Mouse (Mus musculus) ES-E14 (cell line): ENCODE results near the gene Pbrm1. TPM values are rescaled to one million over a fixed set of nuclear protein-coding genes. Genes with fewer than 3 reads are reported as not detected.

ENCODE experiments used
- DNase-seq: peaks from one replicate; pipeline ENCODE4 v3.0.0-alpha.2; 2013; ENCODE audit warnings: low read depth, low spot score
- H3K27ac ChIP-seq: 2 replicates; pipeline ENCODE4 v1.5.1; 2012; ENCODE audit warnings: low read depth, mild to moderate bottlenecking, low read length, moderate library complexity, mixed read lengths; ENCODE audit not compliant: poor library complexity, insufficient read depth, severe bottlenecking
- H3K36me3 ChIP-seq: 2 replicates; pipeline ENCODE4 v1.6.1; 2012; ENCODE audit warnings: mild to moderate bottlenecking, low read length, moderate library complexity, mixed read lengths; ENCODE audit not compliant: control insufficient read depth, poor library complexity, insufficient read depth, severe bottlenecking
- H3K4me1 ChIP-seq, 2 experiments: fragments of 150-350 bp in 1 of 2; sonication (generic) in 1 of 2; 2 replicates each; pipeline ENCODE4 v1.6.1; 2012; ENCODE audit warnings: low read length in 2 of 2, mild to moderate bottlenecking in 1 of 2, mixed read lengths in 1 of 2; ENCODE audit not compliant: control insufficient read depth in 2 of 2, insufficient read depth in 2 of 2, poor library complexity in 1 of 2
- H3K4me3 ChIP-seq, 2 experiments: fragments of 150-350 bp in 1 of 2; sonication (generic) in 1 of 2; 2 replicates each; pipeline ENCODE4 v1.5.1; 2012; ENCODE audit warnings: low read length in 2 of 2, low read depth in 1 of 2, mild to moderate bottlenecking in 1 of 2, mixed read lengths in 1 of 2; ENCODE audit not compliant: insufficient read depth in 1 of 2, poor library complexity in 1 of 2, severe bottlenecking in 1 of 2
- H3K9ac ChIP-seq: 2 replicates; pipeline ENCODE4 v1.6.1; 2012; ENCODE audit warnings: low read depth, mild to moderate bottlenecking, low read length, mixed read lengths; ENCODE audit not compliant: poor library complexity, insufficient read depth, severe bottlenecking
- H3K9me3 ChIP-seq: fragments of 150-350 bp; sonication (generic); 2 replicates; pipeline ENCODE4 v1.6.1; 2012; ENCODE audit warnings: low read depth, mild to moderate bottlenecking, low read length; ENCODE audit not compliant: control insufficient read depth, insufficient read depth
- CHD2 ChIP-seq: IDR thresholded peaks from 2 replicates; pipeline ENCODE4 v1.6.1; 2014; ENCODE audit warnings: mild to moderate bottlenecking, low read depth, low read length, inconsistent platforms
- HCFC1 ChIP-seq: IDR thresholded peaks from 2 replicates; pipeline ENCODE4 v1.6.1; 2012; ENCODE audit warnings: low read length, inconsistent platforms, borderline replicate concordance; ENCODE audit not compliant: insufficient read depth
- MAFK ChIP-seq: IDR thresholded peaks from 2 replicates; pipeline ENCODE4 v1.6.1; 2014; ENCODE audit warnings: mild to moderate bottlenecking, low read depth, low read length, inconsistent platforms; ENCODE audit not compliant: insufficient read depth
- ZC3H11A ChIP-seq: IDR thresholded peaks from 2 replicates; pipeline ENCODE4 v1.6.1; 2012; ENCODE audit warnings: low read depth, mild to moderate bottlenecking, inconsistent platforms, low read length, borderline replicate concordance
- ZNF384 ChIP-seq: IDR thresholded peaks from 2 replicates; pipeline ENCODE4 v1.6.1; 2012; ENCODE audit warnings: low read depth, low read length, inconsistent platforms
- in situ Hi-C, 2 experiments: fragments of 600-800 bp; cut with MboI; formaldehyde crosslinking; loops; one replicate each; pipeline ENCODE4 v1.15.1; 2025; ENCODE audit warnings: low sequenced_read_pairs in 2 of 2, inconsistent platforms in 1 of 2; ENCODE audit not compliant: unreplicated experiment in 2 of 2
- total RNA-seq: library from RNA; depleted of rRNA; stranded (reverse); fragments of 300-350 nt; gene quantifications from 2 replicates; pipeline ENCODE4 v1.2.3, GENCODE M21; 2012

The Pbrm1 gene
- total RNA-seq, 1 experiment = 58.9 TPM

DNA sequence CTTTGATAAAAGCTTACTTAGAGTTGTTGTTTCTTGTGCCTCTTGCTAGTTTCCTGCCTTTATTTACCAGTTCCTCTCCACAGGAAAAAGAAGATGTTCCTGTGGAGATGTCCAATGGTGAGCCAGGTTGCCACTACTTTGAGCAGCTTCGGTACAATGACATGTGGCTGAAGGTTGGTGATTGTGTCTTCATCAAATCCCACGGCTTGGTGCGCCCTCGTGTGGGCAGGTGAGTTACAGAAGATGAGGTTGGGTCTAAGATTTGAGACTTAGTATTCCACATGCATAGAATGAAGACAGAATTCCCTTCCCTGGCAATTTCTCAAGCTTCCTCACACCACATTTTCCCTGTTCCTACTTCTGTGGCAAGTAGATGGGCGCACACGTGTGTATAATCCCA, 68.5 kb downstream of the Pbrm1 start:
- in situ Hi-C loops = no loop called here
- Histone ChIP-seq H3K4me3 (no peak overlapping the region), H3K4me1 (no peaks in the 10 kb centered on the region), H3K27ac (no peak overlapping the region), H3K36me3 (peaks cover 4% of the 10 kb centered on the region; the same call in 1 of the 2 replicates), H3K9me3 (no peaks in the 10 kb centered on the region), H3K9ac (no peak overlapping the region)
- peak; percentile 50 for DNase-seq
- TF ChIP-seq ZNF384 = no peak

- H3K9ac ChIP-seq = no peak overlapping the region
- no peaks in the 10 kb centered on the region for H3K9me3 ChIP-seq
- H3K36me3 ChIP-seq = peaks cover 2% of the 10 kb centered on the region; the same call in 1 of the 2 replicates
- no peak for DNase-seq
- in situ Hi-C loops = no loop called here
- H3K27ac ChIP-seq = no peak overlapping the region
- TF ChIP-seq MAFK (no peak), ZC3H11A (no peak), HCFC1 (no peak), CHD2 (no peak), ZNF384 (no peak)
- no peaks in the 10 kb centered on the region for H3K4me1 ChIP-seq
- no peak overlapping the region for H3K4me3 ChIP-seq
Observed at GRCm38 (mm10) chr14:31088515-31088914, 69.6 kb downstream of the Pbrm1 start.

- DNase-seq = no peak
- Histone ChIP-seq H3K36me3 (peaks cover 2% of the 10 kb centered on the region; the same call in 1 of the 2 replicates), H3K9me3 (no peaks in the 10 kb centered on the region), H3K4me1 (no peaks in the 10 kb centered on the region), H3K27ac (no peak overlapping the region), H3K9ac (no peak overlapping the region), H3K4me3 (no peak overlapping the region)
- in situ Hi-C loops = no loop called here
- TF ChIP-seq ZC3H11A (no peak), ZNF384 (no peak), HCFC1 (no peak), CHD2 (no peak), MAFK (no peak)
Observed at GRCm38 (mm10) chr14:31089918-31090317, 71.0 kb downstream of the Pbrm1 start.

DNA sequence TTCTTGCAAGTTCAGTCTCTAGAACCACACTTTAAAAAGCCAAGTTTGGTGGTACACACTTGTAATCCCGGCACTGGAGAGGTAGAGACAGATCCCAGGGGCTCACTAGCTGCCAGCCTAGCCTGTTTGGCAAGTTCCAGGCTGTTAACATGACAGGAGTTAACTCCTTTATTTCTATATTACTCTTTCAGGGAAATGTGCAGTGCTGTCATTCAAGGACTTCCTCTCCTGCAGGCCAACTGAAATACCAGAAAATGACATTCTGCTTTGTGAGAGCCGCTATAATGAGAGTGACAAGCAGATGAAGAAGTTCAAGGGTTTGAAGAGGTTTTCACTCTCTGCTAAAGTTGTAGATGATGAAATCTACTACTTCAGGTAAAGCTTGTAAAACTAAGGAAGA, 86.2 kb downstream of the Pbrm1 start:
- in situ Hi-C loops = no loop called here
- H3K9me3 ChIP-seq = no peaks in the 10 kb centered on the region
- TF ChIP-seq ZNF384 (no peak), ZC3H11A (no peak), HCFC1 (no peak), MAFK (no peak), CHD2 (no peak)
- no peak overlapping the region for H3K9ac ChIP-seq
- H3K4me1 ChIP-seq = no peaks in the 10 kb centered on the region
- peaks cover 10% of the 10 kb centered on the region for H3K36me3 ChIP-seq
- no peak for DNase-seq
- no peak overlapping the region for H3K4me3 ChIP-seq
- H3K27ac ChIP-seq = no peak overlapping the region

DNA sequence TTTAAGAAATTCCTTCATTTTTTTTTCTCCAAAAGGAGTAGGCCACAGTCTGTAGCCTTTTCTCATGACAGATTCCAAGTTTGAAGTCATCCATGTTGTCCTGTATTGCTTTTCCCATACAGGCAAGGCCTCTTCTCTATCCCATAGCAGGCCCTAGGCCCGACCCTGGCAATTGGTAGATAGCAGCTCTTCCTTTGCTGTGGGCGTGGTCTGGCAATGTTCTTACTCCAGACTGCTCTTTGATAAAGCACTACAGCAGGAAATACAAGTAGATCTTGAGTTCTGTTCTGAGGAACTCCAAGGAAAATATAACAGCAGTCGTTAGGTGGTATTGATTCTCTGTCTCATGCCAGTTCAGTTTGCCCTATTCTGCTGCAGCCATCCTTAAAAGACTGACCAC, 91.7 kb downstream of the Pbrm1 start:
- H3K4me1 ChIP-seq = no peaks in the 10 kb centered on the region
- no peak overlapping the region for H3K4me3 ChIP-seq
- in situ Hi-C loops = no loop called here
- H3K9ac ChIP-seq = no peak overlapping the region
- H3K27ac ChIP-seq = no peak overlapping the region
- H3K9me3 ChIP-seq = no peaks in the 10 kb centered on the region
- peaks cover 14% of the 10 kb centered on the region for H3K36me3 ChIP-seq
- TF ChIP-seq CHD2 (no peak), ZC3H11A (no peak), MAFK (no peak), ZNF384 (no peak), HCFC1 (no peak)
- no peak for DNase-seq
